Mouse (Mus musculus) olfactory bulb, adult 2 months (tissue): ENCODE results near the gene 1700021F05Rik.

Experiments
- CTCF ChIP-seq: fragments of 200-500 bp; IDR thresholded peaks from 2 replicates; pipeline ENCODE4 v1.5.1; 2012; ENCODE audit warnings: low read depth, mild to moderate bottlenecking, low read length, moderate library complexity; ENCODE audit not compliant: insufficient read depth
- POLR2A ChIP-seq: fragments of 200-500 bp; IDR thresholded peaks from 2 replicates; pipeline ENCODE4 v1.6.1; 2012; ENCODE audit warnings: mild to moderate bottlenecking, low read depth, low read length, moderate library complexity; ENCODE audit not compliant: insufficient read depth

GRCm38 (mm10) chr10:43578754-43579380, 38.1 kb upstream of the 1700021F05Rik start:
- TF ChIP-seq POLR2A (0 out of 2 replicates have a peak, but pooled peaks have one; percentile 19), CTCF (no peak)
